Mouse (Mus musculus) megakaryocyte-erythroid progenitor cell, adult 5-6 weeks (primary cell): ENCODE measurements at regions not wholly inside any gene's neighbourhood (a gene's known extent, or its start where the extent isn't known, plus 50 kb on each side); places are given as distances from the start of the nearest gene placed in this dataset.

Experiments used
- ATAC-seq: replicated peaks from 2 replicates; pipeline ENCODE4 v1.8.0; 2016; ENCODE audit warnings: mild to moderate bottlenecking, inconsistent platforms; ENCODE audit not compliant: severe bottlenecking, poor library complexity, low FRiP score, low TSS enrichment

DNA sequence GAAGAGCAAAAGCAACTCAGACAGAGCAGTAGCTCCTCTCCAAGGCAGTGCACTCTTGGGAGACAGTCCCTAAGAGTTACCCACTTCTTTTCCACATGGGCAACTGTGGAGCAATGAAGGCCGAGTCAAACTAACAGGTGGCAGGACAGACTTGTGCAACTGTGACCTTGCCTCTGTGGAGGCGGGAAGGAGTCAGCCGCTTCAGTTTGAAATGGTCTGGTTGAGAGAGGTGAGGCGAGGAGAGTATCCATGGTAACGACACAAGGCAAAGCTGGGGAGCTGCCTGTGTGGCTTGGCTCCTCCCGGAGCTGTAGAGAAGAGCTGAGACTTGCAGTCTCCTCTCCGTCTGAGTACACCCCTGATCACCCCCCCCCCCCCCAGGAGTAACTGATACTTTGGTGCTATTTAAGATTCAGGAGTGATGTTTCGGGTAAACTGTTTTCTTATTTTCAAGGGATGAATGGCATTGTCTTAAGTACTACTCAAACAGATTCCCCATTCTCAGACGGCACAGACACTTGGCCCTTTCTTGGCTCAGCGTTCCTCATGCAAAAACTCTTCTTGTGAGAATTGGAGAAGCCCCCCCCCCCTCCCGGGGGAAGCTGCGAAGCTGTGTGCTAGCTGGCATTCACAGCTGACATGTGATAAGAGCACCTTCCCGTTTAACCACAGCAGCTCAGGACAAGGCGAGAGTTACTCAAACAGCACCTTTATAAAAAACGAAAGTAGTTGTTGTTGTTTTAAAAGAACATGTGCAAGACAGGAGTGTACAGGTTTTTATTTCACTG is 54.9 kb upstream of the Chst1 start:
- ATAC-seq = peak; percentile 38

DNA sequence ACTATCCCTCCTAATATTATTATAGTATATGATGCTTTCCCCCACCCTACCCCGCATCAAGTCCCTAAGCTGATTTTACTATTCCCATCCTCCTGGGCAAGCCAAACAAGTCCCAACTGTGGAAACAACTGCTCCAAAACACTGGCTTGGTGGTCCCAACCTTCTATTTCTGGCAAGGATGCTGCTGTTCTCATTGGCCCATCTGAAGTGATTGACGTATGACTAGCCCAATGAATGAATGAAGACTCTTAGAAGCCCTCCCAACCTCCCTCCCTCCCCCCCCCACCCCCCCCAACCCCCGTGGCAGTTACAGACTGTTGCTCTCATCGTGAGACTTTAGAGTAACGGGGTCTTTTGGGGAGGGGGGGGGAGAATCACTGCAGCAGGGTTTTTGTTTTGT is 58.7 kb upstream of the Chst1 start:
- ATAC-seq = no peak

DNA sequence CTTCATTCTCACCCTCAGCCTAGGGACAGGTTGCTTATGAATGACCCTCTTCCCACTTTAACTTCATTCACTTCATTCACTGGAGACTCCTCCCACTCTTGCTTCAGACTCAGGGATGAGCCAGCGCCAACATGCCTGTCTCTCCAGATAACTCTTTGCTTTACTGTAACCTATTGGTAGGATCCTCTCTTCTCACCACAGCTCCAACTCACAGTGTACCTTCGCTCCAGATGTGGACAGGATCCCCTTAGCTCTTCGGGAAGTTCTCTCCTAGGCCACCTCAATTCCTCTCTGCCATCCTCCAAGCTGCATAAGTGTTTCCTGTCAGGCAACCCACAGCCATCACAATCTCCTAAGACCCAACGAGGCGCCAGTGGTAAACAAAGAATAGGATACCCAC is 67.5 kb upstream of the Chst1 start:
- no peak for ATAC-seq

DNA sequence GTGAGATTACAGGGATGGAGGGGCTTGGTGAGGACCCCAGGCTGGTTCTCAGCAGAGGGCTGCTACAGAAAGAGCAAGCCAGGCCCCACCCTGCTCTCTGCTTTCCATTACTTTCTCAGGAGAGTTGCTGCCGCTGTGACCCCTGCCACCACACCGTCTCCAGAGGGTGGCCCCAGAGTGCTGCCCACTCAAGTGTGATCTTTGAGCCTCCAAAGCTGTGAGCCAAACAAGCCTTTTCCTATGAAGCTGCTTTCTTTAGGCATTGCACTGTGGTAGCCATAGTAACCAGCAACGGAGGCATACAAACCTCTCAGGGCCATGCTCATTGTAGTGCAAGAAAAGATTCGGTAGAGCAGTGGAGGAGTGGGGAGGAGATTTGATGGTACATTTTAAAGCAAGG is 68.8 kb upstream of the Chst1 start:
- ATAC-seq = no peak

DNA sequence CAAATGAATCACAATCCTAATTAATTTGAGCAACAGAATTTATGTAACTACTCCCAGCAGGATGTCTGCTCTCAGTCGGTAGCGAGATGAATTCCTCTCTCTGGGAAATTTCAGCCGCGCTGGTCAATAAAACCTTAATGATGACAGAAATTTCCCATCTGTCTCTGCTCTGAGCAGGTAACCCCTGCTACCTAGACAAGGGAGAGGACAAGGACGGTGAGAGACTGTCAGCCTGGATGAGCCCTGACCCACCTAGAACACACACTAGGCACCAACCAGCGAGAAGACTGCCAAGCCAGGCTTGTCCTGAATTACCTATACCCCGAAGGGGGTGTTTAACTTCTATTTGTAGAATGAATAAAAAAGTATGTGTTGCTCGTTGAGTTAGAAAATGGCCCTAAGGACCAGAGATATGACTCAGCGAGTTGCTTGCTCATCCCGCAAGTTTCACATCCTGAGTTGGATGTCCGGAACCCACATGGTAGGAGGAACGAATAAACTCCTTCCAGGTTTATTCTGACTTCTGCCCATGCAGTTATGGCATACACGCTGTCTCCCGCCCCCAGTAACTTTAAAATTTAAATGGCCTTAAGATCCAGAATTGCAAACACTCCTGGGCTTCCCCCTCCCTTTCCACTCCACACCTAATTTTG is 69.5 kb upstream of the Slc35c1 start:
- ATAC-seq = no peak

DNA sequence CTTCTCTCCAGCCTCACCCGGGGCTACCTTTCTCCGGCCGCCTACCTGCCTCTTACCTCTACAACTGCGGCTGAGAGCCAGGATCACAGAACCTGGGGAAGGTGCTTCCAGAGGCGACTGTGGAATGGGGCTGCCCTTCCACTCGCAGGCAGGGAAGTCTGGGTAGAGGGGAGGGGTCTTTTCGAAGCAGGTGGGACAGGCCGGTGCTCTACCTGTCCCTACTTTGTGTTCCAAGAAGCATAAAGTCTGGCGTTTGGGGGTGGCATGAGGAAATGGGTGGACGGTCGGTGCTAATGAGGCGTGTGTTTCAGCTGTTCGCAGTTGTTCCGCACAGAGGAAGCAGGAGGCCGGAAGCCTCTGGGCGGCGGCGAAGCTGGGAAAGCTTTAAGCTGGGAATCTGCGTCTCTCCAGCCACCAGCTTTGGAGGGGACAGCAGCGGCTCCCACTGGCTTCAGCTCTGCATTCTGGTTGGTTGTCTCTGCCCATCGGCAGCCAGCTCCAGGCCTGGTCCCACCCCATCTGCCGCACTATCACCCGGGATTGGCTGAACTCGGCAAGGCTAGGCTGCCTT is 68.8 kb upstream of the Slc35c1 start:
- ATAC-seq = peak; percentile 71

DNA sequence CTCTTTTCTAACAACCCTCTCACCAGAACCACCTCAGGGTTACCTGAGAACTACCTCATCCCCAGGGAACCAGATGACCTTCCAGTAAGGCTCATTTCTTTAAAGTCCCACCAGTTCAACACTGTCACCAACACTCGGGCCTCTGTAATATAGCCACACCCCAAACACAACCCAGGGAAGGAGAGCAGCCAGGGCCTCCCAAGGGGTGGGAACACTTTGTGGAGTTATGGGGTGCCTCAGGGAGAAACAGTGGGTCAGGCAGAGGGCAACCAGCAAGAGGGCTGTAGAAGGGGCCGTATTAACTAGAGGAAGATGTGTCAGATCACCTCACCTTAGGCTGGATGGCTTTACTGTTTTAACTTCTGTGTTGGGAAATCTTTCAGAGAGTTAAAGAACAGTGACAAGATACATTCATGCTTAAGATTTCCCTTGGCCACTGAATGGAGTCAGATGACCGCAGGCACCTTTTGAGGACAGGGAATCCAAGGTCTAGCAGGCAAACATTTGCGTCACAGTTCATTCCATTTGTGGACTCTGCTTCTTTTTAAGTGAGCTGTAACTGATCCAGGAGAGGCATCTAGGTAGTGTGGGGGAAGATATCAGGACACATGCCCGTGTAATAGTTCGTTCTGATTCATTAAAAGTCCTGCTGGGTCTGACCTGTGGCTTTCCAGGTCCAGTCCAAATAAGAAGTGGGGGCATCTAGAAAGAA is 67.9 kb upstream of the Slc35c1 start:
- no peak for ATAC-seq

DNA sequence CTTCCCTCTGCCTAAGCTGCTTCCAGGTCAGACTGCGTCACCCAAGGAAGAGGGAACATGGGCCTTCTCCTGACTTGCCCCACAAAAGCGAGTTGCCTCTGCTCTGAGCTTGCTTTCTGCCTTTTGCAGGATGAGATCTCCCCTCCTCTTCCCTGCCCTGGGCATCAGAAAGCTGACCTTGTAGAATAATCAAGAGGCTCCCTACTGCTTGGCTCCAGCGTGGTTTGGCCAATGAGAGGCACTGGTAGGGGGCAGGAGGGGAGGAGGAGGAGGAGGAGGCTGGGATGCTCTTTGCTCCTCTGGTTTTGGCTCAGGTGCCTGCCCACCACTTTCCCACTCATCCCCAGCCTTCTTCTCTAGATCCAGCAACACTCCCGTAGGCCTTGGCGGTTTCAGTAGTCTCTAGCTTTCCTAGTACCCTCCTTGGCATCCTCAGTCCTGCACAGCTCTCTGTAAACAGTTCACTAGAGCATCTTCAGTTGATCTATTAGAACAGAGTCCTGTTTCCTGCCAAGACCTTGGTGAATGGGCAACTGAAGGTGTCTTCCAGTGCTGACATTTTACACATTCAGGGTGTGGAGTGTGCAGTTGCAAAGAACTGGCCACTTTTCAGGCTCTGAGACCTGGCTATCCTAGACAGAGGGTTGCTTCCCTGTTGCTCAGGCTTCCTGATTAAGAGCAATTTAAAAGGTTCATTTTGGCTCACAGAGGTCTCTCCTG is 66.5 kb upstream of the Slc35c1 start:
- ATAC-seq = no peak

DNA sequence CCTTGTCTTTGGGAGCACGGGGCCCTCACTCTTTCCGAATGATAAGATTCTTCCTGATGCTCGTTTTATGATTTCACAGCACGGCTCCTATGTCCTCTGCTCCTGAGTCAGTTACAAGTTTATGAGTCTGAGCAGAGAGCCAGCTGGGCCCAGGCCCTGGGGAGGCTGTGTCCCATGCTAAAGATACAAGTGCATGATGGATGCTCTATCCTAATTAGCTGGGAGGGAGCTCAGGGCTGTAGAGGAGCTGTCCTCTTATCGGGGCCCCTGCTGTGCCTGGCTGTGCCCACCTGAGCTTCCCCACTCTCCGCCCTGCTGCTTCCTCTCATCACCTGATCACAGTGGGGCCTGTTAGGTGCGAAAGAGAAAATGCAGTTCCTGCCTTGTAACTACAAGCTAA is 65.3 kb upstream of the Slc35c1 start:
- ATAC-seq = no peak

DNA sequence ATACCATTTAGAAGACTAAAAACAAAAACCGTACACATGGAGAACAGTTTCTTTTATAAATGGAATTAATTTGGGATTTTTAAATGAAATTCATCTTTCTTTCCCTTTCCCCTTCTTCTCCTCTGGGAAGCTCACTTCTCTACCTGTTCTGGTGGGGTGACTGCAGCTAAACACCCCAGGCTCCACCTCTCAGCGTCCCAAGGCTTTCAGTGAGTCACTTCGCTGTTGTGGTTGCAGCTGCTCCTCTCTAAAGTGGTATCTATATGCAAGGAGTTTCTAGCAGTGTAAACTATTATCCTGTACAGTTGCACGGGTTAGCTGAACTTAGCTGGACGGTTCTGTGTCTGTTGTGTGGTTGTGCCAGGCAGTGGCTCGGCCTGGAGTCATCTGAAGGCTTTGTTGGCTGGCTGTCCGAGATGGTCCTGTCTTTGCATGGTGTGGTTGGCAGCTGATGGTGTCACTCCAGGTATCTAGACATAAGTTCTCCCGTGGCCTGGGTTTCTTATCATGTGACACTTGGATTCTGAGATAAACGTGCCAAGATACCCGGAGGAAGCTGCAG is 64.8 kb upstream of the Slc35c1 start:
- no peak for ATAC-seq

DNA sequence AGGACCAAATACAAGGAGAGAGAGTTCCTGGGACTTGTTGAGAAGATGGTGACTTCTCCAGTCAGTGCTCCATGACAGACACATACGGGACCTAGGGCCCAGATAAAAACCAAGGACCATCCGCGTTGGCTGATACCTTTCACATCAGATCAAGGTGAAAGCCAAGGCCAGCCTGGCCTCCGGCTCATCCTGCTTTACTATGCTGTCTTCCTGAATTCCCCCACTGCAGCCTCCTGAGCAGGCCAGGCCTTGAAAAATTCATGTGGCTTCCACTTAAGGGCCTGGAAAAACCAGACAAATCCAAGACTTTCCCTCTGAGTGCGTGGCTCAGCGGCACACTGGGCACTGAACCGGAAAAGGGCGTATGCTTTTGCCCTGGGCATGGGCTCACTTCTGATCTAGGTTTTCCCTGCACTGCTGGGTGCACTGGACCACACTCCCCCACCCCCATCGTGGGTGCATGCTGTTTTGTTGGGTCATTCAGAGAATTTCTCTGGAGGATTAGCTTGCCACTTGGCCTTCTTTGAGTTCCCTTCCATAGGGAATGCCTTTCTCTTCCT is 64.1 kb upstream of the Slc35c1 start:
- no peak for ATAC-seq

DNA sequence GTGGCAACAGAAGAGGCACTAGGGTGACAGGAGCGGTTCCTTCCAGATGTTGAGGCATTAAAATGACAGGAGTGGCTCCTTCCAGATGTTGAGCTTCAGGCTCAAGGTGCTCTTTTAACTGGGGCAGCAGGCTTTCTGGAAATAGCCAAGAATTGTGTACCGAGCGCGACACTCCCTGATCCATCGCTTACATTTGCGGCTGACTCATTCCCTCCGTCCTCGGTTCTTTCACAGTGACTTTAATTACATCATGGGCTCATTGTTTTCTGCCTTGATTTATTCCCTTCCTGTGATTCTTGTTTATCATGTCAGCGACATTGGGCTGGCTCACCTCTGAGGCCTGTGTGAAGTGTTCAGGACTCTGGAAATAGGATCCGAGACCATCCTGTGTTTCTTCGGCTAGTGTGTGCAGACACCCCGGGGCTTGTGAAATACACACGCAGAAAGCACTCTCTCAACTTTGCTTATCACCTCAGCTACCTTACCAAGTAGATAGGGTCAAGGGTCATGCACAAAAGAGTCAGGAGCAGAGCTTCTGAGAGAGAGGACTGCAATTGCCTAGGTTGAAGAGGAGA is 63.1 kb upstream of the Slc35c1 start:
- no peak for ATAC-seq

DNA sequence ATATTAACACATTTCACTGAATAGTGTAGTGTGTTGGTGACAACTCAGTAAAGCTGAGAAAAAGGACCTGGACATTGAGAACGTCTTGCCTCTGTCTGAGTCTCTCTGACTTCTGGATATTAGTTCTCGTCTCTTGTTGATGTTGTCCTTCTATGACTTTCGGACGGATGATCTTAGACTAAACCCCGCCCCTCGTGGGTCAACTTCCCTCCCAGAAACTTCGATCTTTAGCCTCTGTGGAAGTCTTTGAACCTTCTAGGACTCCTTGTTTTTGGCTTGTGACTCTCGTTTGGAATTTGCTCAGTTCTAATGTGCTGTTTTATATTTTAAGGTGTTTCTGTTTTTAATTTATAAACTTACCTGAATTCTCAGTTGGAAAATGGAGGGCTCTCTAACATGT is 61.2 kb upstream of the Slc35c1 start:
- ATAC-seq = no peak

DNA sequence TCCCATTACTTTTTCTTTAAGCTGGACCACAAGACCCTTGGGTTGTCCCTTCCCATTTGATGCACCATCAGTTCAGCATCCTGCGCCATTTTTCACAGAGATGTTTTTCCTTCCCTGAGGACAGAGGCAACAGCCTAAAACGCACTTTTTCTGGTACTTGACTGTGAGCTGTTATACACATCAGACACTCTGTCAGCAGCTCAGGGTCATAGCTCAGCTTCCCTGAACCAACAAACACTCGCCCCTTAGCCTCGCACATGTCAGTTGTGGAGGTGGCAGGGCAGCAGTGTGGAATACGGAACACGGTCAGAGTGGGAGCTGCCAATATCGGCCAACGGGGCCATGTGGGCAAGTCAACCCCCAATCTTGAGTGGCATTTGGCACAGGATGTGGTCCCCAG is 59.1 kb upstream of the Slc35c1 start:
- ATAC-seq = no peak

DNA sequence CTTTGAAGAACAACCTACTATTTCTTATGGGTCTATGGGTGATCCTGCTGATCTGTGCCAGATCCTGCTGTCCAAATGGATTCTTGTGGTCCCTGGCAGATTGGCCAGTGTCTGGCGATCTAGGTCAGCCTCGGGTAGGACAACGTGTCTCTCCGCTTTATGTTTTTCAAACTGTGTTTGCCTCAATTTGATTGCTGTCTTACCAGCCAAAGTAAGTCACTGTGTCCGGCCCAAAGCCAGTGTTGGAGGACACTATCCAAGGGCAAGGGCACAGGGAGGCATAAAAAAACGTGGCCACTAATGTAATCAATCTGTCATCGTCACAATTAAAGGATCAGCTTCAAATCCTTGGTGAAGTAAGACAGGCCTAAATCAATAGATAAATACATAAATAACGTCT is 58.6 kb upstream of the Slc35c1 start:
- no peak for ATAC-seq

DNA sequence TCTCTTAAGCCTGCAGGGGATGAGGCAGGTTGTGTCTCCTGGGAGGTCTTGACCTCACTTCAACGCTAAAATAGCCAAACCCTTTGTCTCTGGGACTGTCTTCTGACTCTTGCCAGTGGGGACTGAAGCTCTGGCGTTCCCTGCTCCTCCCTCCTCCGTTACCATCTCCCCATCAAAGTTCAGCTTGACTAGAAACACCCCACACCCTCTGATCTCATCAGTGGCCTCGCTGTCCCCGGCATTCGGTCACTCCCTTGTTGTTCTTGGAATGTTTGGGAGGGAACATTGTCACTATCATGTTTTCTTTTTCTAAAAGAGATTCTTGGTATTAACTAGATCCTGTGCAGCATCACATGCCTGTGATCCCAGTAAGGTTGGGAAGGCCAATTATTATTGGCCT is 54.6 kb upstream of the Slc35c1 start:
- no peak for ATAC-seq

DNA sequence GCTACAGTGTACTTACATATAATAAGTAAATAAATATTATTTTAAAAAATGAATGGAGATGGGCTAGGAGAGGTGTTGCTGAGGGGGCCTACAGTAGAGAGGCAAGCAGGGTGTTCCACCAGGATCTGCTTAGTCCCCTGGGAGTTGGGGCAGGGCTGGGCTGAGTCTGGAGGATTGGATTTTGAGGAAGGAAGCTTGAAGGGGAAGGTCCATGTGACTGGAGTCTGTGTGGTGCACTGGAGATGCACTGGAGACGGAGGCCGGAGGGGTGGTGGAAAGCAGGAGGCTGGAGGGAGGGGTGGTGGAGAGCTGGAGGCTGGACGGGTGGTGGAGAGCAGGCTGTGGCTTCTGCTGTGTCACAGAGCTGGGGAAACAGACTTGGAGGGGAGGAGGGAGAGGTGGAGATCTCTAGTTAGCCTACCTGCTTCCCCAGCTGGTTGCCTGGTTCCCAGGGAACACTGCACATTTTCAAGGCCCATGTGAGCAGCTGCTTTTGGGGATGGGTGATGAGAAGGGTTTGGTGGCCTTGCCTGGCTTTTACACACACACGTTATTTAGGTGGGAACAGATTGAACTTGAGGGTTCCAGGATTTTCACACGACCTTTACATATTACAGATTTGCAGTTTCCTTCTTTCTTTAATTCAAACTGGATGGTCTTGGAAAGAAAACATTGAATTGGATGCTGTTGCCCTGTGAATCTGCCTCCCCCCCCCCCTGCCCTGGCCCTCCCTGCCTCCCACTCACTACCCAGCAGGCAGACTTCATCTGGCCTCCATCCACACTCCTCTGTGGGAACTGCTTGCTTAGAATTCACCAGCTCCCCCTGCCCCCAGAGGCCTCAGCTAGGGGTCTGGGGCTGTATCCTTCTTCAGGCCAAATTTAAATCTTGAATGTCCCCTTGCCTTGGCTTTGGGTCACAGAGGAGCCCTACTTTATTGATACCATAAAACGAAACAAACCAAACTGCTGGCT is 51.7 kb upstream of the Slc35c1 start:
- ATAC-seq = no peak
